Mouse (Mus musculus) testis, adult 2 months (tissue): ENCODE results near the gene Snhg11. TPM values are rescaled to one million over a fixed set of nuclear protein-coding genes. Genes with fewer than 3 reads are reported as not detected.
"Not testable (repeated sequence)": the region's sequence is repeated elsewhere in the genome, so short reads cannot be mapped to it uniquely, and the experiment has no call there.

Experiments used
- H3K27ac ChIP-seq: fragments of 200-500 bp; 2 replicates; pipeline ENCODE4 v1.5.1; 2012; ENCODE audit warnings: low read depth, low read length; ENCODE audit not compliant: control insufficient read depth, insufficient read depth
- H3K27me3 ChIP-seq: fragments of 200-500 bp; 2 replicates; pipeline ENCODE4 v1.6.1; 2012; ENCODE audit warnings: mild to moderate bottlenecking, low read length, moderate library complexity; ENCODE audit not compliant: control insufficient read depth, insufficient read depth
- H3K36me3 ChIP-seq: fragments of 200-500 bp; 2 replicates; pipeline ENCODE4 v1.6.1; 2012; ENCODE audit warnings: mild to moderate bottlenecking, low read length; ENCODE audit not compliant: control insufficient read depth, insufficient read depth
- H3K4me1 ChIP-seq: fragments of 200-500 bp; 2 replicates; pipeline ENCODE4 v1.6.1; 2012; ENCODE audit warnings: low read length; ENCODE audit not compliant: control insufficient read depth, insufficient read depth
- H3K4me3 ChIP-seq: fragments of 200-500 bp; 2 replicates; pipeline ENCODE4 v1.5.1; 2012; ENCODE audit warnings: low read depth, mild to moderate bottlenecking, low read length, moderate library complexity, mixed read lengths; ENCODE audit not compliant: control insufficient read depth
- CTCF ChIP-seq: fragments of 200-500 bp; IDR thresholded peaks from 2 replicates; pipeline ENCODE4 v1.5.1; 2012; ENCODE audit warnings: low read depth, mild to moderate bottlenecking, inconsistent platforms, low read length, moderate library complexity; ENCODE audit not compliant: control insufficient read depth, insufficient read depth, insufficient replicate concordance
- POLR2A ChIP-seq: fragments of 200-500 bp; IDR thresholded peaks from 2 replicates; pipeline ENCODE4 v1.6.1; 2012; ENCODE audit warnings: low read depth, mild to moderate bottlenecking, inconsistent platforms, low read length, moderate library complexity; ENCODE audit not compliant: control insufficient read depth
- polyA plus RNA-seq: library from polyadenylated mRNA; depleted of rRNA; stranded (reverse); fragments of >200 nt; gene quantifications from 2 replicates; pipeline ENCODE4 v1.2.3, GENCODE M21; 2012

Gene Snhg11
- polyA plus RNA-seq, 1 experiment = 3.4 TPM

DNA sequence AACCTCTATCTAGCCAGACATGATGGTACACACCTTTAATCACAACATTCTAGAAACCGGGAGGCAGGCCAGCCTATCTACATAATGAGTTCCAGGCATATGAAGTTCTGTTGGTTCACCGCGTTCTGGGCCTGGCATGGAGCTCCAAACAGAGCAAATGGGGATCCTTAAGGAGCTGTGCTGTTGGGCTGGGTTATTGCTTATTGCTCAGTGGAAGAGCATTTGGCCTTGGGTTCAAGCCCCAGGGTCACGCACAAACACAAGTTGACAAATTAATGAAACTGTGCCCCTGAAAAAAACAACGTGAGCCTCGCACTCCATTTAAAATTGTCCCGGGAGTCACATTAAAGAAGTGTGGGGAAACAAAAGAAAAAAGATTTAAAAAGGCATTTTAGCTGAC, 14.0 kb downstream of the Snhg11 start:
- no peaks in the 10 kb centered on the region for H3K36me3 ChIP-seq
- 0 out of 2 replicates have a peak, but pooled peaks cover 2% of the 10 kb centered on the region for H3K4me1 ChIP-seq
- TF ChIP-seq POLR2A = no peak
- TF ChIP-seq CTCF = no peak
- no peak overlapping the region for H3K27ac ChIP-seq
- H3K4me3 ChIP-seq = no peak overlapping the region
- no peaks in the 10 kb centered on the region for H3K27me3 ChIP-seq

DNA sequence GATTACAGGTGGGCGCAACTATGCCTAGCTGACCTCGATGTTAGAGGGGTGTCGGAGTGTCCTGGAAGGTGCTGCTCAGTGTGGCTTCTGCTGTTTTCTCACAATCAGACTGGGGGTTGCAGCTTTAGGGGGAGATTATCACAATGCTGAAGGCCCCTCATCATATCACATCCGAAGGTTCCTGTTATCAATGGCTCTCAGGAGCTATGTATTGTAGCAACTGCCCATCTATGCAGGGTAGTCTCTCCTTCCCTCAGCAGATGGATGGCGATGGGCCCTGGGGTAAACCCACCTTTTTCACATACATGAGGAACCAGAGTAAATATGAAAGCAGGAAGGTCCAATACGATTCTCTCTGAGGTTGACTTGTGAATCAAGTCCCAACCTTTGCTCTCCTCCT, 20.9 kb downstream of the Snhg11 start:
- Histone ChIP-seq H3K27me3 (no peaks in the 10 kb centered on the region), H3K27ac (no peak overlapping the region), H3K4me3 (no peak overlapping the region), H3K4me1 (no peaks in the 10 kb centered on the region), H3K36me3 (no peaks in the 10 kb centered on the region)
- TF ChIP-seq POLR2A (no peak), CTCF (no peak)

DNA sequence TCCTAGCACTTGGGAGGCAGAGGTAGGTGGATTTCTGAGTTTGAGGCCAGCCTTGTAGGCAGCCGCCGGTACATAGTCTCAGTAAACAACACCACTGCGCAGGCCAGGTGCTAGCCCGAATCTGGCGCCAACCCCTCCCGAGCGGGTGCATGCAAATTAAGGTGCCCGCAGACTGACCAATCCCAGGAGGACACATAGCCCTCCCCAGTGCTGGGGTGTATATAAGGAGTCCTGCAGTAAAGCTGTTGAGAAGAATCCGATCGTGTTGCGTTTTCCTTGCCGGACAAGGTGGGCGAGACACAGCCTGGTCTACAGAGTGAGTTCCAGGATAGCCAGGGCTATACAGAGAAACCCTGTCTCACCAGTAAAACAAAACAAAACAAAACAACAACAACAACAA, 21.7 kb downstream of the Snhg11 start:
- H3K27me3 ChIP-seq, H3K4me1 ChIP-seq, H3K36me3 ChIP-seq, H3K27ac ChIP-seq, H3K4me3 ChIP-seq: not testable (repeated sequence)

DNA sequence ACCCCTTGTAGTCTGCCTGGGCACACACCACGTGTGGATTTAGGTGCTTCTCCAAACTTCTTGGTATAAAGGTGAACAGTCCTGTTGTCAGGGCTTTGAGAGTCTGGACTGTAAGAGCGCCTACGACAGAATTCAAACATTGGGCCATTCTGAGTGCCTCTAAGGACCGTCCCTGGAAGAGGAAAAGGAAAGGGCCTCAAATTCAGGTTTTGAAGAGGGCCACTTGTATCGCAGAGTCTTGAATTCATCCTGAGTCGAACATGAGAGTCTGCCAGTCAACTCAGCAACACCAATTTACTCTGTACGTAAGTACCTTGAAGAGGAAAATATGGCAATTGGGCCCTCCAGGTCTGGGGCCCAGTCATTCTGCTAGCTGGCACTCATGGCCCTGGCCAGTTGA, 27.5 kb downstream of the Snhg11 start:
- no peak for TF ChIP-seq CTCF
- no peak for TF ChIP-seq POLR2A
- Histone ChIP-seq H3K4me1 (no peaks in the 10 kb centered on the region), H3K4me3 (no peak overlapping the region), H3K27ac (no peak overlapping the region), H3K36me3 (no peaks in the 10 kb centered on the region), H3K27me3 (no peaks in the 10 kb centered on the region)

DNA sequence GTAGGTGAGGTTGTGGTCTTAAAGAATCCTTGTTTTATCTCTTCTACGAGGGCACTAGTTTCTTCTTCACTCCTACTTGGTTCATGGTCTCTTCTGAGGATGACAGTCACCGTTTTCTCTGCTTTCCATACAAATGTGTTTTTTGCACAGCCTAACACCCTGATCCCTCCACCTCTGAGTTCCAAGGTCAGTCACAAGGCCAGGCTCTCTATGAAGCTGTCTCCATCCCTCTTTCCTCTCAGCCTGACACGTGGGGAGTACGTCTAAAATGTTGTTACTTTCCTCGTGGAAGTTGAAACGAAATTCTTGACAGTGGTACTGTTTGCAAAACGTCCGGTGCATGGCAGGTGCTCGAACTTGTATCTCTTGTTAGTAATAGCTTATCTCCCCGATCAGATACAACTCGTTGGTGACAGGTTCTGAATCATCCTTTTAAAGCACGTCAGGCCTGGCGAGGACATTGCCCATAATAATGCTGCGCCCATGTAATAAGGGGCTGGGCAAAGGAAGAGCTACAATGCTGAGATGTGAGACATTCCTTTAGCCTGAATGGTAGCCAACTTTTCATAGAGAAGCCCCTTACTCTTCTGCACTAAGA, 33.7 kb downstream of the Snhg11 start:
- no peak for TF ChIP-seq POLR2A
- no peak for TF ChIP-seq CTCF
- Histone ChIP-seq H3K4me3 (peak overlapping the region; percentile 75), H3K36me3 (no peaks in the 10 kb centered on the region), H3K4me1 (peaks cover 5% of the 10 kb centered on the region), H3K27me3 (no peaks in the 10 kb centered on the region), H3K27ac (peak overlapping the region; percentile 49)

DNA sequence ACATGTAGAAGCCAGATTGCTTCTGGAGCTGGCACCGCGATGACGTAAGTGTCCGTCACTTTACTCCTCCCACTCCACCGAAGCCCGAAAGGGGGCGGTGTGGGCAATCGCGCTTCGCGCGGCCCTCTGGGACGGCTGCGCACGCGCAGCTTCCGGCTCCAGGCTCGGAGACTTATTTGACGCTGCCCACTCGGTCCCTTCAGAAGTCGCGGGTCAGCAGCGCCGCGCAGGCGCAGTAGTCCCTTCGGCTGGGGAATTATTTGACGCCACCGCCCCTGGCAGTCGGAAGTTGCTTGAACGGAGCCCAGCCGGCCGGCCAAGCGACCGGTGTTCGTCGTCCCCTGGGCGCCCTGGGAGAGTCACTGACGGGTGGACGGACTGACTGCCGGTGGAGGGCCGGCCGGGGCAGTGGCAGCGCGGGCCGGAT, 34.2 kb downstream of the Snhg11 start, which contains the start of gene Ralgapb:
Gene Ralgapb, plus strand, starts transcription at position 254 of the 427 bp plus-strand sequence.
- H3K27ac ChIP-seq = peak within 1 kb of the TSS; percentile 91
- no peaks in the 10 kb centered on the region for H3K27me3 ChIP-seq
- H3K4me3 ChIP-seq = peak within 1 kb of the TSS; percentile 90
- peak; percentile 67 for TF ChIP-seq POLR2A
- TF ChIP-seq CTCF = peak; percentile 59; the same call in 1 of the 2 replicates
- H3K4me1 ChIP-seq = peaks cover 5% of the 10 kb centered on the region
- no peaks in the 10 kb centered on the region for H3K36me3 ChIP-seq

DNA sequence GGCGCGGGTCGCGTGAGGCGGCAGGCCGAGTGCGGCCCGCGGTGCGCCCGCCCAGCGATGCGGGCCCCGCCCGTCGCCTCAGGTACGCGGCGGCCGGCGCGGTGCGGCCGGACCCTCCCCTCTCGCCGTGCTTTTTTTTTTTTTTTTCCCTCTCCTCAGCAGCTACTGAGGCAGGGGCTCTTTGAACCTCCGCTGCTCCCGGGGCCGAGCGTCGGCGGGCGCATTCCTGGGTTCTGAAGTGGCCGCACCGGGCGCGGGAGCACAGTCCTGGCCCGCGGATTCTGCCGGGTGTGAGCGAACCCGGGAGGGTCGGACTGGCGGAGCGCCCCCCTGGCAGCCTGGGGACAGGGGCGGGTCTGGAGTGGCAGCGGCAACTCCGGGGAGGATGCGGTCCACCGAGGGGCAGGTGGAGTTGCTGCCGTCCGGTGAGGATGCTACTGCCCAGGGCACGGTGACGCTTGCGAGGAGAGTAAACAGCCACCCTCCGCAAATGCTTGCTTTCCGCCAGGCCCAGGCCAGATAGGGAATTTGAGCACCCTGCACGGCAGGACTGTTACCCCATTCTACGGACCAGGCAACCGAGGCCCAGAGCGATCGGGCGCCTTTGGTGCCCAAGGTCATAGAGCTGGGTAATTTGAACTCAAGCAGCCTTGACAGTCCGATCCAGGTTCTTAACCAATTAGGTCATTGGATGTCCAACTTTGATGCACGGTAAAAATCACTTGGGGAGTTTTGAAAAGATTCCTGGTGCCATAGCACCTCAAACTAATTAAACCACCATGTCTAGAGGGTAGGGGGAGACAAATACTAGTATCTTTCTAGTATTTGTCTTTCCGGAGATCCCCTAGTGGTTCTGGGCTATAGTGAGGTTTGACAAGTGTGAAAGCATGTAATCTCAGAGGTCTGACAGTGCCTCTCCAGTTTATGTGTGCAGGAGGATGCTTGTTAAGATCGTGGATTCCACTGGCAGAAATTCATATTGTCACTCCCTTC, 34.9 kb downstream of the Snhg11 start:
- no peak for TF ChIP-seq CTCF
- Histone ChIP-seq H3K4me1 (peaks cover 5% of the 10 kb centered on the region), H3K4me3 (peak overlapping the region; percentile 90), H3K36me3 (no peaks in the 10 kb centered on the region), H3K27me3 (no peaks in the 10 kb centered on the region), H3K27ac (peak overlapping the region; percentile 91)
